Mouse (Mus musculus) liver, postnatal 0 days (tissue): ENCODE results near the gene 0610037L13Rik.

Source experiments
- CTCF ChIP-seq: sonication (generic); IDR thresholded peaks from 2 replicates; pipeline ENCODE4 v1.5.1; 2016; ENCODE audit warnings: antibody characterized with exemption, low read depth
- EP300 ChIP-seq: IDR thresholded peaks from 2 replicates; pipeline ENCODE4 v1.6.1; 2016; ENCODE audit warnings: antibody characterized with exemption, low read depth, mild to moderate bottlenecking

GRCm38 (mm10) chr4:107923803-107924194 lies 34.2 kb downstream of the 0610037L13Rik start:
- no peak for TF ChIP-seq CTCF
- TF ChIP-seq EP300: no peak
